Mouse (Mus musculus): ENCODE data around the gene Sec31b.

The Sec31b gene

DNA sequence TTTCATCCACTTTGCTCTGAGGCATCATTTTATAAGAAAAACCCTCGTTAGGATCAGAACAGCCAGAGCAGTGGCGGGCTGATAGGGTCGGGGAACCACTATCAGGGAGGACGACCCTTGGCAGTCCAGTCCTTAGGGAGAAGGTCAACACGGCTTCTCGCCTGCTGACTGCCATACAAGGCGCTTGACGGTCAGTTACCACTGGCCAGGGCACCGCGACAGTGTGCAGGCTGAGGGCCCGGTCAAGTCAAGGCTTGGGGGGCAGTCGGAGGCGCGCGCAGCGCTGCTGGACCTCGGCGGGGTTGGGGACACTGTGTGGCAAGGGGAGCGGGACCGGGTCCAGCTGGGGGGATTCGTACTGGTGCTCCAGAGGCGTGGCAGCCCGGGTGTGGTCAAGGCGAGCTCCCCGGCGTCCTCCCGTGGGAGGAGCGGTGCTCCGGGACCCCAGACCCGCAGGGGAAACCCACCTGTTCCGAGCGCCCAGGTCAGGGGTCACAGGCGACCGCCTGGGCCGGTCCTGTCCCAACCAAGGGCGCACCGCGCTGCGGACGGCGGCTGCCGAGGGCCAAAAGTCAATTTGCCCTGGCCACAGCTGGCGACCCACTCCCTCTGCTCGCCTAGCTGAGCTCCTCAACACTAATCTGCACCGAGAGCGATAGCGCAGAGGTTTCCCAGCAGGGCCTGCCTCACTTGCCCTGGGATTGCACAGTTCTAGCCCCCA is at the start of gene Sec31b:
Gene Sec31b, minus strand, starts transcription at position 544 of the 721 bp plus-strand sequence.
- DNase-seq (ENCODE audit: low spot score in 2 of 2) = peak; percentile 10 to 46

DNA sequence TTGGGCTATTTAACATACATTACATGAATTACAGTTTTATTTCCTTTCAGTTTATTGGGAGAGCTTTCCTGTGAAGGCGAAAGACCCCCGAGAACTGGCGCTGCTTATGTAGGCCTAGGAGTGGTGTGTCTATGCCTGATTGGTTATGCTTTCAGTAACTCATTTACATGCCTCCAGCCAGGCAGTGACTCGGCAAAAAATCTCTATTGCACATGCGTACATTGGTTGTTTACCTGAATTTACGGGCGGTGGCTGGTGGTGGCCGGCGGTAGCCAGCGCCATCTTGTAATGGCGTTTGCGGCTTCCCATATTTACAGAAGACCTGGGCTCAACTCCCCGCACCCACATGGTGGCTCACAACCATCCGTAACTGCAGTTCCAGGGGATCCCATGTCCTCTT is 48.5 kb upstream of the Sec31b start:
- no peak for DNase-seq (ENCODE audit: low spot score in 2 of 2)

DNA sequence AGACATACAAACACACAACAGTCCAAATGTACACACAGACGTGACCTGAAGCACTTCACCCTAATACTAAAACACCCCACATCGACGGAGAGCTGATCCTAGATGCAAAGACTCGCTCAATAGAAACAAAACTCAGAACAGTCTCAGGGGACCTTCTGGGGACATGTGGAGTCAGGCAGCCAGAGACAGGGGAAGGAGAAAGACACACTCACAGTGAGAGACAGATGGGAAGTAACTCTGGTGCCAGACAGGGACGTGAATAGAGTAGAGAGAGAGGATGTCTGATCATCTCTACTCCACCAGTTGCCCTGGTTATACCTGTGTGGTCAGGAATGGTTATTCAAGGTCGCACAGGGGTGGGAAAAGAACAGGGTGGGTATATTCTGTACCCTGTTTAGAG is 46.0 kb upstream of the Sec31b start:
- DNase-seq (ENCODE audit: low spot score in 2 of 2) = no peak

DNA sequence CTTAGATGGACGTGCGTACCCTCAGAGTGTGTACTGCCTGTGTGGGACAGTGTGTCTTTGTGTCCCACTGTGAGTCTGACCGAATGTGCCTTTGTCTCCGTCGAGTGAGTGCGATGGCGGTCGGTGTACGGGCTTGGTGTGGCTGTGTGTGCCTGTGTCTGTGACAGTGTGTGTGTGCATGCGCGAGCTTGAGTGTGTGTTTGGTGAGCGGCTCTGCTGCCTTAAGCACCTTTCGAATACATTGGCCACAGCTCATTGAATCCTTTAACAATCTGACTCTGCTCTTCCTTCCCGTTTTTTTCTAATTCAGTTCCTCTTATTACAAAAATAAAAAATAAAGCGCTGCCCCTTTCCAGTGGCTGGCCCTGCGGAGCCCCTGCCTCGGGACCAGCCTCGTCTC is 45.3 kb upstream of the Sec31b start:
- no peak for DNase-seq (ENCODE audit: low spot score in 2 of 2)

DNA sequence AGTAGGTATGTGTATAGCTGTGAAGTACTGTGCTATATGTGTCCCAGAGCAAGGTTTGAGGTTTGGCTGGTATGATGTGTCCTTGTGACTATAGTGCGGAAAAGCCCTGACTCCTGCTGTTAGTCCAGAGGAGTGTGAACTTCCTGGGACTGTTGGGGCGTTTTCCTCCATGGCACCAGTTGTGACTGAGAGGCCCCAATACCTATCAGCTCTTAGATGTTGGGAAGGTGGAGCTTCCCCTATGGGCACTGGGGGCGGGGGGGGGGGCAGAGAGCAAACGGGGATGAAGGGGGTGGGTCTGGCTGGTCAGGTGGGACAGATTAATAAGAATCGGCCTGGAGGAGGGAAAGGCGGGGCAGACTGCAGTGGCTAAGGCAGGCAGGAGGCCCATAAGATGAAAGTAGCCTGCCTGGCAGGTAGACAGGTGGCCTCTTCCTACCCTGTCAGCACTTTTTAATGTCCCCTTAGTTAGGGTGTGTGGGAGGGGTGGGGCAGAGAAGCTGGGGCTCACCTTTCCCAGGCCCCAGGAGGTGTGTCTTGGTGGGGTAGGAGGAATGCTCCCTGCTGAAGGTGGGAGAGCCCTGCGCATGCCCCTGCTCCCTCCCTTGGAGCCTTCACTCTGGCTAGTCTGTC is 44.0 kb upstream of the Sec31b start:
- no peak for DNase-seq (ENCODE audit: low spot score in 2 of 2)

DNA sequence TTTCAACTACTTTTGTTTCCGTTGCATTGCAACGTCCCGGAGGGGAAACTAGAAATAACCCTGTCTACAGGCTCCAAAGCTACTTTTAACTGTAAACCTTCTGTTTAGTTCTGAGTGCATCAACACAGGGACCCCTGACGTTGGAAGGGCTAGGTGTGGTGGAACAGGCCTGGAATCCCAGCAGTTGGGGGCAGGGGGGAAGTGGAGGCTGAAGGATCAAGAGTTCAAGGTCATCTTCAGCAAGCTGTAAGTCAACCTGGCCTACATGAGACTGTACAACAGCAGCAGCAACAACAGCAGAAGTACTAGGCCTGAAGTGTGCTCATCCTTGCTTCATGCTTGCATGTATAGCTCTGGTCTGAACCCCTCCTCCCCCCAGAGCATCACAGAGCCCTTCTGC is 42.4 kb upstream of the Sec31b start:
- no peak for DNase-seq (ENCODE audit: low spot score in 2 of 2)

DNA sequence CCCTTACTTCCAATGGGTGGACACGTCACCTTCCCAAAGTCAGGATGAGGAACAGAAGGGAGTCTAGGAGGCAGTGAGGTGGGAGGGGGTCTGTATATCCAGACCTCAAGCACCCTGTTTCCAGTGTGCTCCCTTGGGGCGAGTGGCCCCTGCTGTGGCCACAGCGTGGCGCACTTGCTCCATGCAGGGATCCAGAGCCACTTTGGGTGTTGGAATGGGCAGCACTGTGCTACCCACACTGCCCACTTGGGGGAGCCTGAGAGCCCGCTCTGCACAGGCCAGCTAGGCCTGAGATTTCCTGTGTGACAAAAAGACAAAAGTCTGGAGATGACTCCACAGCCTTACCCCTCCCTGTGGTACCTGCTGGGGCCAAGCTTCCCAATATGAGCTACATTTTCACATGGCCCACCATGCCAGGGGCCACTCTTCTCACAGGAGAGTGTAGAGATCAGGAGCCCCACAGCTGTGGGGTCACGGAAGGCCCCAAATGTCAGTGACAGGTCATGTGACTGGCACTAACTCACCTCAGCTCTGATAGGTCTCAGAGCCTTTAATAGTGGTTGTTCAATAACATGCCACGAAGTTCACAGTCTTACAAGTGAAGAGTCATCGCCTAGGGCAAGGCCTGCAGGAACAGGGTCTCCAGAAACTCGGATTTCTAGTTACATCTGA is 37.1 kb upstream of the Sec31b start:
- DNase-seq (ENCODE audit: low spot score in 2 of 2) = peak; percentile 86 to 89

DNA sequence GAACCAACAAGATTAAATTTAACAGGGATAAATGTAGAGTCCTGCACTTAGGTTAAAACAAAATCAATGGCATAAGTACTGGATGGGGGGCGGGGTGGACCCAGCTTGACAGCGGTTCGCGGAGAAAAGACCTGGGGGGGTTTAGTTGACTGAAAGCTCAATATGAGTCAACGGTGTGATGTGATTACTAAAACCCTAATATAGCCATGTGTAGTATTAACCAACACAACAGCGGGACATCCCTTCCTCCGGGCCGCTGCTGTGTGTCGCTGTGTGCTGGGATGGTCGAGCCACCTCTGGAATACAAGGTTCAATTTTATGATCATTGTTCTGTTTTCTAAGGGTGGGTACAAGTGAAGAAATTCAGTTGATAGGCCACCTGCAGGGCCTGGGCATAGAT is 36.4 kb upstream of the Sec31b start:
- no peak for DNase-seq (ENCODE audit: low spot score in 2 of 2)

DNA sequence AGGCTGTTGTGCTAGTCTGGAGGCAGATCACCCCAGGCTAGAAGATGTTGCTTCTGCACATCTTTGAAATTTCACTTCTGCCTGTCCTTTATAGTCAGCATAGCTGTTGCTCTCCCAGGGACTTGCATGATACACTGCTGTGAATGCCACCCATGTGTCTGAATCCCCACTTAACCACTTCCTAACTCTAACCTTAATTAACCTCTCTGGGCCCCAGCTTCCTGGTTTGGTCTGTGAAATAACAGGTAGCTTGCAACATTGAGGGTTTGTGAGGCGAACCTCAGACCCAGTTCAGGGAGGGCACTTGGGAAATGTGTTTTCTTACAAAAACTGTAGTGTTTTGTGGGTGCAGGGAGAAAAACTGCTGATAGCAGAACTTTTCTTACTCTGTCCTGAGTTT is 32.4 kb upstream of the Sec31b start:
- no peak for DNase-seq (ENCODE audit: low spot score in 2 of 2)

DNA sequence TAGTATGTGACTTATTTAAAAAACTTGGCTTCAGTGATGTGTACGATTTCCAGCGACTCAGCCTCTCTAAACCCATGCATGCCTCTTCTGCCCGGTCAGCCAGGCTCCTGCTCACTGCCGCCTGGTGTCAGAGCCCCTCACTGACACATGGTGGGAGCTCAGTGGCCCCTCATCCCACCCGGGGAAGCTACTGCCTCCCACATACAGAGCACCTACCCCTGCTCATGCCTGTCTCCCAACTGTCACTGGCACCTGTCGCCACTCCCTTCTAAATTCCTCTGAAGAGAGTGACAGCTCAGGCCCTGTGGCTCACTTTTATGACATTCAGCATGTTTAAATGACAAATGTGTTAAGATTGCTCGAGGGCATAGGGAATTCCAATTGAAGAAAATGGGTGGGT is 30.6 kb upstream of the Sec31b start:
- DNase-seq (ENCODE audit: low spot score in 2 of 2) = no peak

DNA sequence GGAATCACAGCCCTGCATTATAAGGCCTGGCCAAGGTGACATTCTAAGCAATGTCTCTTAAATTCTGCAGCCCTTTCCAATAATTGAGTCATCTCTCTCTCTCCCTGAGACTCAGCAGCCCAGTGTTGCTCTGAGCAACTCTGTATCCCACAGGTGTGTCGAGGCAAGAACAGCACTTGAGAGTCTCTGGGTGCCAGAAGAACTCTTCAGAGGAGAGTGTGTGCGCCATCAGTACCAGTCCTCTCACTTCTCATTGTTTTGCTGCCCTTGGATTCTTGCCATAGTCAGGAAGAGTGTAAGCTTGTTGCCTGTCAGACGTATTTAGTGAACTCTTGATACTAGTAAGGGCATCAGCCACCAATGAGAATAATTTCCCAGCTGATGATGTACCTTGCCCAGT is 22.1 kb upstream of the Sec31b start:
- no peak for DNase-seq (ENCODE audit: low spot score in 2 of 2)

DNA sequence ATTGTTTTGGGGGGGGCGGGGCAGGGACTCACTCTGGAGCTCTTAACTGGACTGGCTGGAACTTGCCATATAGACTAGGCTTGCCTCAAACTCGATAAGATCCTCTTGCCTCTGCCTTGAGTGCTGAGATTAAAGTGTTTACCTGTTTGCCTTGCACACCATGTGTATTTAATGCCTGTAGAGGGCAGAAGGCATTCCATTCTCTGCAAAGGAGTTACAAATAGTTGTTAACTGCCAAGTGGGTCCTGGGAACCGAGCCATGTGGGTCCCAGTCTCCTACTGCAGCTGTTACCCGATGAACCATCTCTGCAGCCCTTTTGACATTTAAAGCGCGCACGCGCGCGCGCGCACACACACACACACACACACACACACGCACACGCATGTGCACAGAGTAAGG is 18.3 kb upstream of the Sec31b start:
- DNase-seq (ENCODE audit: low spot score in 2 of 2) = no peak

DNA sequence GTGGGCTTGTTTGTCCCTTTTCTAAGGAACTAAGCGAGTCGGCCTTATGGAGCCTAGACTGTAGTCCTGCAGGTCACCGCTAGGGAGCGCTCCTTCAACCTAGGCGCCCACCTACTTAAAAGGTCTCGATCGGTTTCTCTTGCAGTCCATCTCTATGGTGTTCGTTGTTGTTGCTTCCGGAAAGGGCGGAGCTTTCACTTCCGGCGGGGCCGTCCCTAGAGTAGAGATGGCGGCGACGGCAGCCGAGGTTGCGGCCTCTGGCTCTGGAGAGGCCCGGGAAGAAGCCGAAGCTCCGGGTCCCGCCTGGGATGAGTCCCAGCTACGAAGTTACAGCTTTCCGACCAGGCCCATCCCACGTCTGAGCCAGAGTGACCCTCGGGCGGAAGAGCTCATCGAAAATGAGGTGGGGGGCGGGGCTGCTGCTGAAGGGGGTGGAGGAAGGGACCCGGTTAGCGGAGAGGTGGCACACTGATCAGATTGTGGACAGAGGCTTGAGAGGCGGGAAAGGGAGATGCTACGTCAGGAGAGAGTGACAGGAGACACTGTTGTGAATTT is 17.1 kb upstream of the Sec31b start, which contains the start of gene Hif1an:
Gene Hif1an, plus strand, starts transcription at position 199 of the 555 bp plus-strand sequence.
- DNase-seq (ENCODE audit: low spot score in 2 of 2) = peak; percentile 88 to 93

DNA sequence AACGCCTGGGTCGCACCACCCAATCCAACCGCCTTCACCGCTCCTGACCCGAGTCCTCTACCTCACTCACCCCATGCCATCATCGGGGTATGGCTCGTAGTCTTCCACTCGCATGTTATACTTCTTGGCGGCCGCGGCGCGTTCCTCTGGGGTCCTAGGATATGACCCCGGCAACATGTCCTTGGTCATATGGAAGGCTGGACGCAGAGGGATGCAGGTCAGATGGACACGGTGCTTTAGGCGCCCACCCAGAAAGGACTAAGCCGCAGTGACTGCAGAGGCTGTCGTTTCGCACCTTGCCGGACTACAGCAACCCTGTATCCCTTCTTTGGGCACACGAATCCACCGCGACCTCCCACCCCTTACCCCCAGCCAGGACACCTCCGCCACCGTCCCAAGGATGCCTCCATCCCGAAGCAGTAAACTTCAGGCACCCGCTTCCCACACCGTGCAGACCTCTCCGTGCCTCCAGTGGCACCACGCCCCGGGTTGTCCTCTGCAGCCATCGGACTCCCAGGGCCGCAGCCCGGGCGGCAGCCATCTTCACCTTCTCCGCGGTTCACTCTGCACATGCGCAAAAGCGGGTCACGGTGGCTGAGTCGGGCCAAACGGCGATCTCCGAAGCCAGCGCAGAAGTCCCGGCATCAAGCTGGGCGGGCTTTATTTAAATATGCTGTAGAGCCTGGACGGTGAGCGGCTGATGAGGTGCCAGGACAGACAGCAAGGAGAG is 9.4 kb upstream of the Sec31b start, which contains the start of gene Ndufb8:
Gene Ndufb8, minus strand, starts transcription at position 580 of the 730 bp plus-strand sequence.
- DNase-seq (ENCODE audit: low spot score in 2 of 2) = peak; percentile 95 to 96

DNA sequence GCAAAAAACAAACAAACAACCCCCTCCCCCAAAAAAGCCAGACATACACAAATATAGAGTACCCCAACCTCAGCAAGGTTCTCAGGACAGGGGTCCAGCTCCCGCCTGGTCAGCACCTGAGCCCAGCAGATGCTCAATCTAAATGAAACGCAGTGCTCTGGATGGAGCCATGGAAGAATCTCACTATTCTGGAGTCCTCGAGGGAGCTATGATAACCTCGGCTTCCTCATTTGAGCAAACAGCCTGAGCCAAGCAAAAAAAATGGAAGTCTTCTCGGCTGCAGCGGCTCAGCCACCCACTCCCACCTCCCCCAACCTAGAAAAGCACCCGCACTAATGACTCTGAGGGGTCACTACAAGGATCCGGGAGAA is 8.8 kb upstream of the Sec31b start:
- no peak for DNase-seq (ENCODE audit: low spot score in 2 of 2)

DNA sequence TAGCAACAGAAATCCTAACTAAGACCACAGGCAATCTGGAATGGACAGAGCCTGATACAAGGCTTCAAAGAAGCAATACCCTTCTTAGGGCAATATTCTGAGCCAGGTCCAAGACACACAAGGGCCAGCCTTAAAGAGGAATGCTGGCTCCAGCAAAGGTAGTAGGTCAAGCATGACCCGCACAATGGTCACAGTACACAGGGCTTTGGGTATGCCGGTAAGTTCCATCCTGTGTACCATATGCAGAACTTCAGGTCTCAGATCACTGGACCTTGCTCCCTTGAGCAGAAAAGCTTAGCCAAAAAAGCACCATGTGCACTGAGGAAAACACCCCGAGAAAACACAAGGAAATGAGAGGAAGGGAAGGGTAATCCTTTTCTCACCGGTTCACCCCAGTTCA is 7.6 kb upstream of the Sec31b start:
- no peak for DNase-seq (ENCODE audit: low spot score in 2 of 2)

DNA sequence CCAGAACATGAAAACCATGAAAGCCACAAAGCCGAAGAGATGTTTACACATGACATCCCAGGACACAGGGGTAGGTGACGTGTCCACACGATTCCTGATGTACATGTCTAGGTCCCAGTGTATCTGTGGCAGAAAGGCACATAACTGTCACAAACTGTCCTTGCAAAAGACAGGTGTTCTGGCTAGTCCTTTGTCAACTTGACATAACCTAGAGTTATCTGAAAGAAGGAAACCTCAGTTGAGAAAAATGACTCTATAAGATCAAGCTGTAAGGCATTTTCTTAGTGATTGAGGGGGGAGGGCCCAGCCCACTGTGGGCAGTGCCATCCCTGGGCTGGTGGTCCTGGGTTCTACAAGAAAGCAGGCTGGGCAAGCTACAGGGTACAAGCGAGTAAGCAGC is 7.1 kb upstream of the Sec31b start, which contains the start of gene Gm20538:
Gene Gm20538, minus strand, starts transcription at position 101 of the 400 bp plus-strand sequence.
- DNase-seq (ENCODE audit: low spot score in 2 of 2) = no peak

DNA sequence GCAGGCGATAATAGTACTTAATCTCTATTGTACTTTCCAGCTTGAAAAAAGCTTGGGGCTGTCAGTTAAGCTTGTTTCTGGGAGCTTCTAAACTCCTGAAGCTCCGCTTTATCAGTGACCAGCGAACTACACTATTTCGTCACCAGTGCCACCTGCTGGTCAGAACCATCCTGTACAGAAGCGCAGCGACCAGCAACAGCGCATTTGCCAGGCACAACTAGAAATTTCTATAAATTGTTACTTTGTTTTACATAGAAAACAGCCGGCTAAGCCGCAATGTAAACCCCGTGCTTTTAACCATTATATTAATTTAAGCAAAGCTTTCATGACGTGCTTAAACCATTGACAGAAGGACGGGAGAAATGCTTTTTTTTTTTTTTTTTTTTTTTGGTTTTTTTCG is 889 bp downstream of the Sec31b start:
- peak; percentile 44 to 58 for DNase-seq (ENCODE audit: low spot score in 2 of 2)

DNA sequence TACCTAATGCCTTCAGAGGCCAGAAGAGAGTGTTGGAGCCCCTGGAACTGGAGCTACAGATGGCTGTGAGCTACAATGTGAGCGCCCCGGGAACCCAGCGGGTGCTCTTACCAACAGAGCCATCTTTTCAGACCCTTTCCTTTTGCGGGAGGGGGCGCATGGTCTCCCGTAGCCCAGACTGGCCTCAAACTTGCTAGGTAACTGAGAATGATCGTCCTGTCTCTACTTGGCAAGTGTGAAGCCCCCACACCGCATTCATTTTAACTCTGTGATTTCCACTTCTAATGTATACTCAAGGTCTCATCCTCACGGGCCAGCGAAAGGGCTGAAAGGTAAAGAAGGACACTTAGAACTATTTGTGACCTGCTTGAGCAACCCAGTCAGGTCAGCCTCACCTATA is 1.3 kb downstream of the Sec31b start:
- DNase-seq (ENCODE audit: low spot score in 2 of 2) = no peak

DNA sequence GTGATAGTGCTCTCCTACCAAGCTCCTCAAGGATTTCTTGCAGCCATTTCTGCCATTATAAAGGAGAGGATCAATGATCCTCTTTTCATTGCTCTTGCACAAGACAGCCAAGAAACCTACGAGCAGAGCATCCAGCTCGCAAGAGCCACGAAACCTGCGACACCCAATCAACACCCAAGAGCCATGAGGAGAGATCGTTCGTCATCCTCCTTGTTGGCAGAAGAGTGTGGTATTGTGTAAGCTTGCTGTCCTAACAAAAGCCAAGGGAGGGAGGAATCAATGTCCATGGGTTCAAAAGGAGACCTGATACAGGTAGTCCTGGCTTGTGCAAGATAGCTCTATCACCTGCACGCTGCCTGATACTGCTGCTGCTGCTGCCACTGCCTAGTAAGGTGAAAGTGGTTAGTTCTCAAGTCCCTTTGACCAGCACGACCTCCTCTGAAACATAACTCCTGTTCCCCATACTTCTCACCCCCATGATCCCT is 2.9 kb downstream of the Sec31b start:
- no peak for DNase-seq (ENCODE audit: low spot score in 2 of 2)

DNA sequence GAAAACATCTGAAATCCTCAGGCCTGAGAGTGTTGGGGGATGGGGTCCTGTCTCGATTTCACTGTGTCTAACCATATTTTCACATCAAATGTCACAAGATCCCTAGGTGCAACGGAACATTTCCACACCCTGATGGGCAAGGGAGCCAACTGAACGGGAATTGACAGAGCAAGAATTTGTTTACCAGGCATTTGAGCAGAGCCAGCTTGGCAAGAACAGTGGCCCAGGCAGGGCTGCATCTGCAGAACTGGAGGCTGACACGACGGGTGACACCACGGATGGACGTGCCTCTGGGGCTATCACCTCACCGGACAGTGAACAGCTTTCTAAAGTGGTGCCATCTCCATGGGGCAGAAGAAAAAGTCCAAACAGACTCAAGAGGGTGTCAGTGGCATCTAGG is 8.2 kb downstream of the Sec31b start:
- DNase-seq (ENCODE audit: low spot score in 2 of 2) = no peak

DNA sequence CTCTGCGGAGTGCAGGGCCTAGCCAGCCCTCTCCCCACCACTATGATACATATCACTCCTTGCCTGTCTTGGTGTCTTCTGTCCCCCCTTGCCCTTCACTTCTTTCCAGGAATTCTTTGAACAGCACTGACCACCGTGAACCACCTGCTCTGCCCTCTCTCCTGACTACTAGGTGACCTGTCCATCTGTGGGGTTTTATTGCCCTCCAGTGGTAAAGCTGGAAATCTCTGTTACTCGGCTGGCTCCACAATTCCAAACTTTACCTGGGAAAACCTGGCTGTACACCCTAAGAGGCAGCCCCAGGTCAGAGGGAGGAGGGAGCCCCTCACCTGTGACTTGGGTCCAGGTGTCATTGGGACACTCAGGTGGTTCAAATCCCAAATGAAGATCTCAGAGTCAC is 10.3 kb downstream of the Sec31b start:
- DNase-seq (ENCODE audit: low spot score in 2 of 2) = no peak
